Mouse (Mus musculus) liver, embryonic 16.5 days (tissue): ENCODE measurements around the gene Secisbp2. TPM values are rescaled to one million over a fixed set of nuclear protein-coding genes. Genes with fewer than 3 reads are reported as not detected.

Experiments
- ATAC-seq: fragments of 200-750 bp; cut with Nextera tagmentation; 2 replicates; pipeline ENCODE4 v1.8.0; 2017; ENCODE audit warnings: low read depth, mild to moderate bottlenecking, moderate number of reproducible peaks, moderate library complexity
- H3K27ac ChIP-seq: fragments of 300-500 bp; sonication (generic); 2 replicates; pipeline ENCODE4 v1.5.1; 2014; ENCODE audit warnings: mild to moderate bottlenecking, low read length
- H3K27me3 ChIP-seq: fragments of 300-500 bp; sonication (generic); 2 replicates; pipeline ENCODE4 v1.6.1; 2014; ENCODE audit warnings: low read depth, low read length, mixed read lengths; ENCODE audit not compliant: control insufficient read depth, insufficient read depth
- H3K36me3 ChIP-seq: fragments of 300-500 bp; sonication (generic); 2 replicates; pipeline ENCODE4 v1.6.1; 2014; ENCODE audit warnings: mild to moderate bottlenecking; ENCODE audit not compliant: control insufficient read depth, insufficient read depth
- H3K4me1 ChIP-seq: fragments of 300-500 bp; sonication (generic); 2 replicates; pipeline ENCODE4 v1.6.1; 2014; ENCODE audit warnings: low read depth, low read length, mixed read lengths; ENCODE audit not compliant: control insufficient read depth
- H3K4me2 ChIP-seq: fragments of 300-500 bp; sonication (generic); 2 replicates; pipeline ENCODE4 v1.6.1; 2014; ENCODE audit warnings: low read depth, low read length, mixed read lengths
- H3K4me3 ChIP-seq: fragments of 300-500 bp; sonication (generic); 2 replicates; pipeline ENCODE4 v1.5.1; 2014; ENCODE audit warnings: low read depth, mild to moderate bottlenecking, low read length
- H3K9ac ChIP-seq: fragments of 300-500 bp; sonication (generic); 2 replicates; pipeline ENCODE4 v1.6.1; 2014; ENCODE audit warnings: low read depth, low read length
- H3K9me3 ChIP-seq: fragments of 300-500 bp; sonication (generic); replicated peaks from 2 replicates; pipeline ENCODE4 v1.6.1; 2016; ENCODE audit warnings: low read length; ENCODE audit not compliant: control insufficient read depth
- WGBS: fragments of 180-500 bp; shearing (Covaris S2); extraction: QIAGEN DNeasy Blood & Tissue Kit; methylation state at CpG from one replicate; pipeline ENCODE4 v1.1.7; 2014; ENCODE audit not compliant: insufficient replicate concordance; 5-methylcytosine and 5-hydroxymethylcytosine counted together
- polyA plus RNA-seq: library from polyadenylated mRNA; unstranded; fragments of >200 nt; fragmentation: Nextera tagmentation; extraction: Ambion mirVana; gene quantifications from 2 replicates; pipeline ENCODE4 v1.2.1, GENCODE M21; 2015

Gene Secisbp2
- polyA plus RNA-seq = 11.6 and 13.6 TPM in 2 replicates

- peaks cover 27% of the 10 kb centered on the region for H3K4me1 ChIP-seq
- WGBS = under 1% methylated on average over 65 of the region's 69 CpGs
- no peaks in the 10 kb centered on the region for H3K27me3 ChIP-seq
- H3K9me3 ChIP-seq = no peaks in the 10 kb centered on the region
- peaks cover 53% of the 10 kb centered on the region for H3K36me3 ChIP-seq
- peak within 1 kb of the TSS; percentile 89 for H3K9ac ChIP-seq
- H3K4me3 ChIP-seq = peak within 1 kb of the TSS; percentile 83
- peak; percentile 90 for ATAC-seq
- peak within 1 kb of the TSS; percentile 86 for H3K27ac ChIP-seq
- H3K4me2 ChIP-seq = peak within 1 kb of the TSS; percentile 76
Measured at GRCm38 (mm10) chr13:51651408-51652064, at the start of gene Secisbp2. Secisbp2 (plus strand) TSS chr13:51651697.

- WGBS = 63% methylated on average over 8 of the region's 8 CpGs
- H3K9ac ChIP-seq = no peak overlapping the region
- no peaks in the 10 kb centered on the region for H3K9me3 ChIP-seq
- H3K4me3 ChIP-seq = no peak overlapping the region
- ATAC-seq = no peak
- H3K27me3 ChIP-seq = no peaks in the 10 kb centered on the region
- H3K4me2 ChIP-seq = no peak overlapping the region
- H3K36me3 ChIP-seq = no peaks in the 10 kb centered on the region
- no peak overlapping the region for H3K27ac ChIP-seq
- no peaks in the 10 kb centered on the region for H3K4me1 ChIP-seq
Measured at GRCm38 (mm10) chr13:51602764-51603163, 48.7 kb upstream of the Secisbp2 start.

- Histone ChIP-seq H3K27me3 (no peaks in the 10 kb centered on the region), H3K9me3 (no peaks in the 10 kb centered on the region), H3K36me3 (no peaks in the 10 kb centered on the region), H3K4me2 (no peak overlapping the region), H3K27ac (no peak overlapping the region), H3K9ac (no peak overlapping the region), H3K4me1 (no peaks in the 10 kb centered on the region), H3K4me3 (no peak overlapping the region)
- WGBS = 37% methylated on average over 16 of the region's 16 CpGs
- no peak for ATAC-seq
Measured at GRCm38 (mm10) chr13:51603221-51603893, 48.1 kb upstream of the Secisbp2 start.

- no peak for ATAC-seq
- no peak overlapping the region for H3K4me3 ChIP-seq
- no peak overlapping the region for H3K27ac ChIP-seq
- H3K4me2 ChIP-seq = no peak overlapping the region
- WGBS = 42% methylated on average over 4 of the region's 4 CpGs
- no peaks in the 10 kb centered on the region for H3K36me3 ChIP-seq
- H3K9me3 ChIP-seq = no peaks in the 10 kb centered on the region
- H3K27me3 ChIP-seq = no peaks in the 10 kb centered on the region
- no peak overlapping the region for H3K9ac ChIP-seq
- H3K4me1 ChIP-seq = no peaks in the 10 kb centered on the region
Measured at GRCm38 (mm10) chr13:51603894-51604244, 47.6 kb upstream of the Secisbp2 start.

GRCm38 (mm10) chr13:51609231-51609630 is 42.3 kb upstream of the Secisbp2 start:
- ATAC-seq = no peak
- WGBS = 67% methylated on average over 6 of the region's 7 CpGs

GRCm38 (mm10) chr13:51611060-51611459 is 40.4 kb upstream of the Secisbp2 start:
- 26% methylated on average over 9 of the region's 9 CpGs for WGBS
- no peaks in the 10 kb centered on the region for H3K4me1 ChIP-seq
- no peak for ATAC-seq

More at GRCm38 (mm10) chr13:51609231-51609630, 42.3 kb upstream of the Secisbp2 start:
- Histone ChIP-seq H3K27ac (no peak overlapping the region), H3K4me2 (no peak overlapping the region), H3K9me3 (no peaks in the 10 kb centered on the region), H3K27me3 (no peaks in the 10 kb centered on the region), H3K4me1 (no peaks in the 10 kb centered on the region), H3K36me3 (no peaks in the 10 kb centered on the region), H3K4me3 (no peak overlapping the region), H3K9ac (no peak overlapping the region)

GRCm38 (mm10) chr13:51611500-51611899 is 40.0 kb upstream of the Secisbp2 start:
- 56% methylated on average over 5 of the region's 5 CpGs for WGBS
- H3K9me3 ChIP-seq = no peaks in the 10 kb centered on the region
- ATAC-seq = no peak

More at GRCm38 (mm10) chr13:51611060-51611459, 40.4 kb upstream of the Secisbp2 start:
- H3K4me3 ChIP-seq = no peak overlapping the region
- no peak overlapping the region for H3K9ac ChIP-seq
- no peak overlapping the region for H3K4me2 ChIP-seq
- H3K36me3 ChIP-seq = no peaks in the 10 kb centered on the region
- no peaks in the 10 kb centered on the region for H3K9me3 ChIP-seq
- no peak overlapping the region for H3K27ac ChIP-seq
- H3K27me3 ChIP-seq = no peaks in the 10 kb centered on the region

GRCm38 (mm10) chr13:51615815-51616214 is 35.7 kb upstream of the Secisbp2 start:
- Histone ChIP-seq H3K9me3 (no peaks in the 10 kb centered on the region), H3K27ac (no peak overlapping the region), H3K36me3 (no peaks in the 10 kb centered on the region), H3K9ac (no peak overlapping the region), H3K27me3 (no peaks in the 10 kb centered on the region), H3K4me3 (no peak overlapping the region), H3K4me1 (no peaks in the 10 kb centered on the region), H3K4me2 (no peak overlapping the region)
- ATAC-seq = no peak
- WGBS = 37% methylated on average over 10 of the region's 10 CpGs

More at GRCm38 (mm10) chr13:51611500-51611899, 40.0 kb upstream of the Secisbp2 start:
- no peak overlapping the region for H3K9ac ChIP-seq
- H3K4me2 ChIP-seq = no peak overlapping the region
- H3K4me3 ChIP-seq = no peak overlapping the region
- H3K36me3 ChIP-seq = no peaks in the 10 kb centered on the region
- H3K27ac ChIP-seq = no peak overlapping the region
- H3K4me1 ChIP-seq = no peaks in the 10 kb centered on the region
- no peaks in the 10 kb centered on the region for H3K27me3 ChIP-seq

- no peak overlapping the region for H3K9ac ChIP-seq
- H3K27ac ChIP-seq = no peak overlapping the region
- no peaks in the 10 kb centered on the region for H3K27me3 ChIP-seq
- 20% methylated on average over 12 of the region's 12 CpGs for WGBS
- H3K4me2 ChIP-seq = no peak overlapping the region
- H3K9me3 ChIP-seq = no peaks in the 10 kb centered on the region
- H3K4me3 ChIP-seq = no peak overlapping the region
- no peaks in the 10 kb centered on the region for H3K36me3 ChIP-seq
- H3K4me1 ChIP-seq = no peaks in the 10 kb centered on the region
- ATAC-seq = no peak
Measured at GRCm38 (mm10) chr13:51616417-51617044, 35.0 kb upstream of the Secisbp2 start.
